Comparison of ENCODE assay signal across 8 mouse cellular contexts in the genomic region with DNA sequence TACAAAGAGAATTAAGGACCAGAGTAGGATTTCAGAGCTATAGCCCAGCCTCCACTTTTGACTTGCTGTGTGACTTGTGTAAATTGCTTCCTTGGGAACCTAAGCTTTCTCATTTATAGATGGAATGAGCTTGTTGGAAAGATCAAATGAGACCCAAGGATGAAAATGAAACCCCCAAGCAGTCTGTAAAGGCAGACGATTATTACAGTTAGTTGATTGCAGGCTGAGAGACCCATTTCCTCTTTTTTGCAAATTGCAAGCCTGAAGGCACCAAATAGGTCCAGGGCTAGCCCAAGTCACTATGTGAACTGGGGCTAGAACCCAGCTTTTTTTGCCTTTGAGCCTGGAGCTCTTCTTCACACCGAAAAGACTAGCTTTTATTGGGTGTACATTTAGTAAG. TPM values are rescaled to one million over a fixed set of nuclear protein-coding genes. Genes with fewer than 3 reads are reported as not detected.
A peak's percentile ranks its signal among the peaks of the same experiment; 100 is the strongest.
DNase-seq lines count a peak whose midpoint lies in the region; ATAC-seq and TF ChIP-seq lines count a peak whose summit lies in the region.

No protein-coding gene starts in this region.

- peak overlapping the region; percentile 5 for H3K4me3 ChIP-seq in cerebellum, adult 2 months (replicated peaks; ENCODE audit: insufficient read depth, low read depth, low read length)
- H3K4me3 ChIP-seq in testis, adult 2 months (ENCODE audit: control insufficient read depth, low read depth, low read length): peak overlapping the region; percentile 90
- peak overlapping the region; percentile 73 for H3K4me3 ChIP-seq in liver, embryonic 15.5 days (replicated peaks)
- peak overlapping the region; percentile 57; the same call in 1 of the 2 replicates for H3K4me3 ChIP-seq in stomach, postnatal 0 days (ENCODE audit: low read depth, low read length)

- WGBS in cerebellum, adult 2 months: 40% methylated on average over 2 of the region's 2 CpGs
- 14% methylated on average over 2 of the region's 2 CpGs for WGBS in liver, embryonic 15.5 days (ENCODE audit: insufficient replicate concordance)
- 30% methylated on average over 2 of the region's 2 CpGs for WGBS in stomach, postnatal 0 days

- H3K27me3 ChIP-seq in cerebellum, adult 2 months (ENCODE audit: control insufficient read depth, insufficient read depth, low read length): no peaks in the 10 kb centered on the region
- H3K27me3 ChIP-seq in testis, adult 2 months (ENCODE audit: control insufficient read depth, insufficient read depth, low read length): no peaks in the 10 kb centered on the region
- no peaks in the 10 kb centered on the region for H3K27me3 ChIP-seq in liver, embryonic 15.5 days
- no peaks in the 10 kb centered on the region for H3K27me3 ChIP-seq in stomach, postnatal 0 days (ENCODE audit: control insufficient read depth, insufficient read depth, low read length)

- peak overlapping the region; percentile 88 for H3K4me2 ChIP-seq in liver, embryonic 15.5 days
- peak overlapping the region; percentile 37 for H3K4me2 ChIP-seq in stomach, postnatal 0 days (replicated peaks; ENCODE audit: low read depth)

- TF ChIP-seq POLR2A in cerebellum, adult 2 months (IDR thresholded peaks at IDR 0.05; ENCODE audit: borderline replicate concordance, insufficient read depth, low read length): no peak
- TF ChIP-seq POLR2A in testis, adult 2 months (IDR thresholded peaks at IDR 0.05; ENCODE audit: control insufficient read depth, low read depth, low read length): no peak

- TF ChIP-seq CTCF in cerebellum, adult 2 months (IDR thresholded peaks at IDR 0.05; ENCODE audit: borderline replicate concordance, insufficient read depth, low read depth, low read length): no peak
- no peak for TF ChIP-seq CTCF in testis, adult 2 months (IDR thresholded peaks at IDR 0.05; ENCODE audit: control insufficient read depth, insufficient read depth, insufficient replicate concordance, low read depth, low read length)
- TF ChIP-seq CTCF in stomach, postnatal 0 days (IDR thresholded peaks at IDR 0.05; ENCODE audit: low read depth): no peak

- H3K36me3 ChIP-seq in testis, adult 2 months (ENCODE audit: control insufficient read depth, insufficient read depth, low read length): no peaks in the 10 kb centered on the region
- H3K36me3 ChIP-seq in liver, embryonic 15.5 days (replicated peaks): no peaks in the 10 kb centered on the region
- H3K36me3 ChIP-seq in stomach, postnatal 0 days (ENCODE audit: control insufficient read depth, insufficient read depth, low read length): no peaks in the 10 kb centered on the region

- H3K9ac ChIP-seq in liver, embryonic 15.5 days: peak overlapping the region; percentile 82; the same call in 1 of the 2 replicates
- no peak overlapping the region for H3K9ac ChIP-seq in stomach, postnatal 0 days (ENCODE audit: low read length)

- H3K4me1 ChIP-seq in cerebellum, adult 2 months (ENCODE audit: control insufficient read depth, insufficient read depth, low read length): peaks cover 16% of the 10 kb centered on the region
- H3K4me1 ChIP-seq in testis, adult 2 months (ENCODE audit: control insufficient read depth, insufficient read depth, low read length): peaks cover 8% of the 10 kb centered on the region
- peaks cover 57% of the 10 kb centered on the region for H3K4me1 ChIP-seq in liver, embryonic 15.5 days (replicated peaks)
- H3K4me1 ChIP-seq in stomach, postnatal 0 days (replicated peaks; ENCODE audit: control insufficient read depth, insufficient read depth): no peaks in the 10 kb centered on the region

- no peaks in the 10 kb centered on the region for H3K9me3 ChIP-seq in liver, embryonic 15.5 days (replicated peaks)
- no peaks in the 10 kb centered on the region for H3K9me3 ChIP-seq in stomach, postnatal 0 days (ENCODE audit: control insufficient read depth, low read length)

- peak overlapping the region; percentile 2 for H3K27ac ChIP-seq in cerebellum, adult 2 months (ENCODE audit: insufficient read depth, low read length)
- peak overlapping the region; percentile 34 for H3K27ac ChIP-seq in testis, adult 2 months (ENCODE audit: control insufficient read depth, insufficient read depth, low read depth, low read length)
- H3K27ac ChIP-seq in liver, embryonic 15.5 days (replicated peaks): peak overlapping the region; percentile 96
- peak overlapping the region; percentile 95; the same call in 1 of the 2 replicates for H3K27ac ChIP-seq in stomach, postnatal 0 days (replicated peaks)

- no peak for DNase-seq in cerebellum, adult 2 months
- no peak for DNase-seq in testis, postnatal 10 days (ENCODE audit: low spot score)
- DNase-seq in stomach, postnatal 0 days (ENCODE audit: low spot score): no peak
- no peak for DNase-seq in gastrocnemius, postnatal 25 days

- no peak for ATAC-seq in cerebellum, adult (ENCODE audit: insufficient number of reproducible peaks, low FRiP score, low TSS enrichment)
- ATAC-seq in liver, embryonic 15.5 days (ENCODE audit: insufficient read depth): no peak
- no peak for ATAC-seq in stomach, postnatal 0 days (ENCODE audit: low FRiP score, low TSS enrichment)
- no peak for ATAC-seq in inflammation-experienced regulatory T-cells, adult 6 months

- TF ChIP-seq EP300 in stomach, postnatal 0 days (optimal IDR thresholded peaks at IDR 0.05): no peak

RNA-seq across cellular contexts. Expression of gene Stard10, which starts 5.8 kb away (rescaled TPM):
- polyA plus RNA-seq in cerebellum, adult 2 months (2012; rRNA removed): 119 and 123 TPM in 2 replicates
- 619 and 654 TPM in 2 replicates for polyA plus RNA-seq in testis, adult 2 months (2012; rRNA removed)
- 122 and 143 TPM in 2 replicates for polyA plus RNA-seq in liver, embryonic 15.5 days (2015; fragmentation: Nextera tagmentation; extraction: Ambion mirVana)
- polyA plus RNA-seq in stomach, postnatal 0 days (2015; fragmentation: Nextera tagmentation; extraction: Ambion mirVana): 132 and 144 TPM in 2 replicates
- 10 to 100 TPM; 36.9 to 42.3 TPM for total RNA-seq in gastrocnemius, postnatal 25 days (2021)
- 1 to 10 TPM; 1.7 to 5.6 (median 2.0) TPM for polyA plus RNA-seq in inflammation-experienced regulatory T-cells, adult 6 months (2017; shearing (Covaris generic))

RNA-seq across cellular contexts. Expression of gene Atg16l2, which starts 9.0 kb away (rescaled TPM):
- 60.5 and 62.6 TPM in 2 replicates for polyA plus RNA-seq in cerebellum, adult 2 months (2012; rRNA removed)
- polyA plus RNA-seq in testis, adult 2 months (2012; rRNA removed): 2.2 and 2.9 TPM in 2 replicates
- 5.2 and 5.9 TPM in 2 replicates for polyA plus RNA-seq in liver, embryonic 15.5 days (2015; fragmentation: Nextera tagmentation; extraction: Ambion mirVana)
- polyA plus RNA-seq in stomach, postnatal 0 days (2015; fragmentation: Nextera tagmentation; extraction: Ambion mirVana): 6.0 and 7.1 TPM in 2 replicates
- 1 to 10 TPM; 6.7 to 7.4 TPM for total RNA-seq in gastrocnemius, postnatal 25 days (2021)
- 10 to 100 TPM; 39.3 to 53.6 (median 44.9) TPM for polyA plus RNA-seq in inflammation-experienced regulatory T-cells, adult 6 months (2017; shearing (Covaris generic))

RNA-seq across cellular contexts. Expression of gene Arap1, which starts 36.8 kb away (rescaled TPM):
- polyA plus RNA-seq in cerebellum, adult 2 months (2012; rRNA removed): 41.8 and 44.8 TPM in 2 replicates
- 4.9 and 7.9 TPM in 2 replicates for polyA plus RNA-seq in testis, adult 2 months (2012; rRNA removed)
- polyA plus RNA-seq in liver, embryonic 15.5 days (2015; fragmentation: Nextera tagmentation; extraction: Ambion mirVana): 14.5 and 19.8 TPM in 2 replicates
- 37.2 and 44.7 TPM in 2 replicates for polyA plus RNA-seq in stomach, postnatal 0 days (2015; fragmentation: Nextera tagmentation; extraction: Ambion mirVana)
- 10 to 100 TPM; 21.3 to 23.7 TPM for total RNA-seq in gastrocnemius, postnatal 25 days (2021)
- polyA plus RNA-seq in inflammation-experienced regulatory T-cells, adult 6 months (2017; shearing (Covaris generic)): 10 to 100 TPM; 29.0 to 58.0 (median 41.3) TPM

Comparison
In these comparisons a context has a peak if more than half of its experiments do, and no peak if none do; other contexts are left out.
1. H3K27ac ChIP-seq: peak in every context shown above with its lines; median percentile 96 in liver, embryonic 15.5 days; 95 in stomach, postnatal 0 days; 34 in testis, adult 2 months; 2 in cerebellum, adult 2 months.
2. H3K4me3 ChIP-seq: peak in every context shown above with its lines; median percentile 90 in testis, adult 2 months; 73 in liver, embryonic 15.5 days; 57 in stomach, postnatal 0 days; 5 in cerebellum, adult 2 months.
3. RNA of gene Stard10, which starts 5.8 kb away (polyA plus RNA-seq): 619 to 654 TPM in testis, adult 2 months, 132 to 144 TPM in stomach, postnatal 0 days, 119 to 123 TPM in cerebellum, adult 2 months and 122 to 143 TPM in liver, embryonic 15.5 days; 1.7 to 5.6 TPM in inflammation-experienced regulatory T-cells, adult 6 months; every median in the first group is over 10 times any median in the second.